Mouse (Mus musculus) embryo, embryonic 11.5 days (tissue): ENCODE results near the gene Zan.

Source experiments
- DNase-seq: peaks from one replicate; pipeline ENCODE4 v3.0.0-alpha.2; 2012; ENCODE audit warnings: low read depth, low spot score

Gene Zan

DNA sequence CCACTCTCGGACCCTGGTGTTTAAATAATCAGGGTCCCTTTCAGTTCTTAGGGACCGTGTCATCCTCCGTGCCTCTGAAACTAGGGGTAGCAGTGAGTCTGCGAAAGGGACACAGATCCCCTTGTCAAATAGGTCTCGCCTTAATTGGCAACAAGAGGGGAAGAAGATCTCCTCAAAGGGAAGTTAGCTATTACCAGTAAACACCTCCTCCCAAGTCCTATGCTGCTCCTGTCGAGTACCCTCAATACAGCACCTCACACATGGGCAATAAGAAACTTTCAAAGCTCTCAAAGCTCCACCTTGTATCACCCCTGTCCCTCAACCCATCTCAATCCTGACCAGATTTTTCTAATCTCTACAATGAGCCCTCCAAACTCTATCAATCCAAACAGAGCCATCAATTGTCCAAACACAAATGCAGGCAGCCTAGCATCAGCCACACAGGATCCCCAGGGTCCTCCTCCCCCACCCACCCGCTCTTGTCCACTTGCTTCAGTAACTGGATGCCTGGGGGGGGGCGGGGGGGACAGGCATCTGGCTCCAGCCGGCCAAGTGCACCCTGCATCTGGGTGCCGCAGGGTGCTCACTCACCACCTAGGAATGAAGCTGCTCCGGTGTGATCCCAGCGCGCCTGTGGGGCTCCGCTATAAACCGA is 143.9 kb downstream of the Zan start:
- DNase-seq: no peak

GRCm38 (mm10) chr5:137330910-137331309 is 146.0 kb downstream of the Zan start:
- no peak for DNase-seq
